Mouse (Mus musculus): ENCODE results near the gene Olfr988.
"Not testable (repeated sequence)": the region's sequence is repeated elsewhere in the genome, so short reads cannot be mapped to it uniquely, and the experiment has no call there.

Olfr988 gene

GRCm38 (mm10) chr2:85363127-85363526 lies at the start of gene Olfr988:
Olfr988 (minus strand) TSS chr2:85363227.
- not testable (repeated sequence) for DNase-seq (ENCODE audit: low read depth, low spot score)

DNA sequence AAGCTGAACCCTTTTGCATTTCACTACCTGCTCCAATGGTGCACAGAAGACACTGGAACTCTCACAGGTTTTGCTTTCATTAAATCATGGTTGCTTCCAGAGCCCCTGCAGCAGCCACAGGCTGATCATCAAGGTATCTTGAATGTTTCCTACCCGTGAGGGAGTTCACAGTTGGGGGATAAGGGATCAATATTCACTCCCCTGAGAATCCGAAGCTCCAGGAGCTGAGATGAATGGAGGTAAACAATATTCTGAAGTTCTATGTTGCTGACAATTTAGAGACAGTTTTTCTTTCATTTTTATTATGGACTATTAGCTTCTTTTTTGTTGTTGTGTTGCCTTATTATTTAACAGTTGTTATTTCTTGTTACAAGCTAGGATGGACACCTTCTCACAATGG lies 46.3 kb upstream of the Olfr988 start, which contains the start of gene Olfr992:
TSS of gene Olfr992 (minus strand) at position 101 of the 400 bp plus-strand sequence.
- DNase-seq (ENCODE audit: low read depth, low spot score) = no peak

DNA sequence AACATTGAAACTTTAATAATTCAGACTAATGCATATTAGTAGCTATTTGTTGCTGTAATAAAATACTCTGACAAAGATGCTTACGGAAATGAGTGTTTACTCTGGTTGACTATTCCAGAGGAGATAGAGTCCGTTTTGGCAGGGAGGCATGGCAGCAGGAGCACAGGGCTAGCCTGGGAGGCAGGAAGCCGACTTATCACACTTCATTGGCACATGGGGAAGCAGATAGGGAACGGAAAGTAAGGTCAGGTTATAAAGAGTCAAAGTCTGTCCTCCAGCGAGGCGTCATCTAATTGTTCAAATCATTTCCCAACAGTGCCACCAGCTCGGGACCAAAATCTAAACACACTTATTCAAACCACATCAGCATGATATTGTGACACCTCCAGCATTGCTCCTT lies 23.1 kb downstream of the Olfr988 start:
- no peak for DNase-seq (ENCODE audit: low read depth, low spot score)

DNA sequence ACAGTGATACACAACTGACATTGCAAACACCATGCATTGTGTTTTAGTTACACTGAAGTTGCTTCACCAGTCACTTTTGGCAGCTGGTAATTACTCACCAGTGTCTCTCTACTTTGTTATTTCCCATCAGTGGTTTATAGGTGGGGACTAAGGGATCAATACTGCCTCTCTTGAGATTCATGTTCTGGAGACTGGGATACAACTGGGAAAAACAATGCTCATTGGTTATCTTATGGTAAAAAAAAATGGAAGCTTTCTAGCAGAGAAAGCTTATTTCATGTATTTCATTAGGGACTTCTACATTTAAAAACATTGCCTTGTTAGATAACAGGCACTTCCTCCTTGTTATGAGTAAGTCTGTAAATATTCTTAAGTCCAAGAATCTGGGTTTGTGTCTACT lies 23.8 kb downstream of the Olfr988 start, which contains the start of gene Olfr987:
TSS of gene Olfr987 (minus strand) at position 101 of the 400 bp plus-strand sequence.
- DNase-seq (ENCODE audit: low read depth, low spot score) = not testable (repeated sequence)

DNA sequence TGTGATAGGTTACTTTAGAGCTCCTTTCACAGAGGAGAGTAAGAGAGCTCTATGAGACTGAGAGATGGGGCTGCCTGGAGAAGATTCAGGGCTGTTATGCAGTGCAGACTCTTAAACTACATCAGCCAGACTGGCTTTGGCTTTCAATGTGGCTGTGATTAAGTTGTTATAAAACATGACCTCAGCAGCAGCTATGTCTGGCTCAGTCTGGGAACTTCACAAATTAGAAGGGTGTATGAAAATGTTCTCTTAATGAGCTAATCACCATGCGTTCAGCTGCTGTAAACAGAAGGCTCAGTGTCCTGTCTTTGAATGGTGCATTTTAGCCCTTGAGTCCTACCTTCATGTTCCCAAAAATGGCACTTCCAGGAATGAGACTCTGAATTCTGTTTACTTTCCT lies 43.9 kb downstream of the Olfr988 start:
- DNase-seq (ENCODE audit: low read depth, low spot score) = no peak

All from embryo, embryonic 11.5 days (tissue).